Mouse (Mus musculus) heart, postnatal 0 days (tissue): ENCODE results near the gene Nucb1. TPM values are rescaled to one million over a fixed set of nuclear protein-coding genes. Genes with fewer than 3 reads are reported as not detected.

Experiments
- ATAC-seq: fragments of 200-750 bp; cut with Nextera tagmentation; 2 replicates; pipeline ENCODE4 v1.8.0; 2017; ENCODE audit warnings: low read depth, moderate number of reproducible peaks, moderate library complexity; ENCODE audit not compliant: insufficient read depth
- DNase-seq: peaks from one replicate; pipeline ENCODE4 v3.0.0-alpha.2; 2016; ENCODE audit warnings: low spot score
- H3K27ac ChIP-seq: fragments of 300-500 bp; sonication (generic); 2 replicates; pipeline ENCODE4 v1.5.1; 2014; ENCODE audit warnings: low read depth, mild to moderate bottlenecking
- H3K27me3 ChIP-seq: fragments of 300-500 bp; sonication (generic); 2 replicates; pipeline ENCODE4 v1.6.1; 2014; ENCODE audit warnings: low read length, mixed read lengths; ENCODE audit not compliant: control insufficient read depth, insufficient read depth
- H3K36me3 ChIP-seq: fragments of 300-500 bp; sonication (generic); replicated peaks from 2 replicates; pipeline ENCODE4 v1.6.1; 2014; ENCODE audit warnings: low read length, mixed read lengths; ENCODE audit not compliant: control insufficient read depth, insufficient read depth
- H3K4me1 ChIP-seq: fragments of 300-500 bp; sonication (generic); 2 replicates; pipeline ENCODE4 v1.6.1; 2014; ENCODE audit warnings: antibody characterized with exemption; ENCODE audit not compliant: control insufficient read depth, insufficient read depth
- H3K4me2 ChIP-seq: fragments of 300-500 bp; sonication (generic); 2 replicates; pipeline ENCODE4 v1.6.1; 2014; ENCODE audit warnings: low read depth, mild to moderate bottlenecking, low read length, moderate library complexity
- H3K4me3 ChIP-seq: fragments of 300-500 bp; sonication (generic); 2 replicates; pipeline ENCODE4 v1.5.1; 2014; ENCODE audit warnings: low read depth, low read length
- H3K9ac ChIP-seq: fragments of 300-500 bp; sonication (generic); replicated peaks from 2 replicates; pipeline ENCODE4 v1.6.1; 2014; ENCODE audit warnings: low read depth, low read length, mixed read lengths
- H3K9me3 ChIP-seq: fragments of 300-500 bp; sonication (generic); replicated peaks from 2 replicates; pipeline ENCODE4 v1.6.1; 2016; ENCODE audit warnings: low read length; ENCODE audit not compliant: control insufficient read depth
- CTCF ChIP-seq: IDR thresholded peaks from 2 replicates; pipeline ENCODE4 v1.5.1; 2016; ENCODE audit warnings: antibody characterized with exemption, control low read depth, low read depth
- EP300 ChIP-seq: IDR thresholded peaks from 2 replicates; pipeline ENCODE4 v1.6.1; 2016; ENCODE audit warnings: antibody characterized with exemption, low read depth
- WGBS: fragments of 180-500 bp; shearing (Covaris S2); extraction: QIAGEN DNeasy Blood & Tissue Kit; methylation state at CpG from one replicate; pipeline ENCODE4 v1.1.7; 2014; 5-methylcytosine and 5-hydroxymethylcytosine counted together
- polyA plus RNA-seq: library from polyadenylated mRNA; unstranded; fragments of >200 nt; fragmentation: Nextera tagmentation; extraction: Ambion mirVana; gene quantifications from 2 replicates; pipeline ENCODE4 v1.2.1, GENCODE M21; 2015
- total RNA-seq: library from RNA; depleted of rRNA; stranded (reverse); fragments of >200 nt; gene quantifications from 2 replicates; pipeline ENCODE4 v1.2.3, GENCODE M21; 2014; ENCODE audit warnings: low replicate concordance

Gene Nucb1
- total and polyA plus RNA-seq, 2 experiments from 2014 or later = 78.4 to 110 TPM

DNA sequence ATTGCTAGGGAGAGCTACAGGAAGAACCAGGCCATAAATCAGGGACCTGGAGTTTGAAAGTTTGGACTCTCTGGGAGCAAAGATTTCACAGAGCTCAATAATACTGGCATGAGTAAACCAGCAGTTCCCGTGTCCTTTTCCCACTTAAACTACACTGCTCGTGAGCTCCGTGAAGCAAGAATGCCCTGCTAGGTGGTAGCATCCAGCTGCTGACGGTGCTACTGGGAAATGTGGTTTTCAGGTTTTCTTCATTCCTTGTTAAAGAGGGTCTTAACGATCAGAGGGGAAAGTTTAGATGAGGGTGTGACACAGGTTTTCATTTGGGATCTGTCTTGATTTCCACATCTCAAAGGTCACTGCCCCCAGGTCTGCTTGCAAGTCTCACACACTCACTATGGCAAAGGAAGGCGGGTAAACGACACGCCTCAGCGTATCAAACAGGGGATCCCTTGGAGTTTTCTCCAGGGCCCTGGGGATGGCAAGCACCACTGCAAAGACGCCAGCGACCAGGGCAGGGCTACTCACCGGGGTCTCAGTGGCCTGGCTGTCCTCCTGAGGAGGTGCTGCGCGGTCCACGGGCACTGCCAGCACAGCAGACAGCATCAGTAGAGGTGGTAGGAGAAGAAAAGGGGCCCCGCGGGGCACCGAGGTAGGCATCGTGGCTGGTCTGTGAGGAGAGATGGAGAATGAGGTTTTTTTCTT, 874 bp downstream of the Nucb1 start:
- Histone ChIP-seq H3K4me3 (peak overlapping the region; percentile 92), H3K4me1 (peaks cover 13% of the 10 kb centered on the region), H3K9me3 (no peaks in the 10 kb centered on the region), H3K27ac (peak overlapping the region; percentile 86), H3K27me3 (no peaks in the 10 kb centered on the region), H3K4me2 (peak overlapping the region; percentile 85), H3K36me3 (peaks cover 29% of the 10 kb centered on the region), H3K9ac (peak overlapping the region; percentile 84)
- WGBS = 31% methylated on average over 19 of the region's 19 CpGs
- TF ChIP-seq EP300 (no peak), CTCF (no peak)
- no peak for DNase-seq
- no peak for ATAC-seq

DNA sequence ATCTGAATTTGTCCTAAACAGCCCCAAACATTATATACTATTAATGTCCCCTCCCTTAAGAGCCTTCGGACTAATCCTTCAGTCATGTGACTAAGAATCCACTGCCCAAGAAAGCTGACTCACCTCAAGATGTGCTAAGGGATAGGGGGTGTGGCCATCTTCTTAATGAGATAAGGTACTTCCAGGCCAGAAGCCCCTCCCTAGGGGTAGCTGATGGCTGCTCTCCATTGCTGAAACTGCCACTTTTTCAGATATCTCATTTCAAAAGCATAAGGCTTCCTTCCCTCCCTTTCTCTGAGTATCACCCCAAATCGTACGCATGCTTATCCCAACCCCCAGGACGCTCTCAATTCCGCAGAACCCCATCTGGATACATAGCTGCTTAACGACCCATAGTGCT, 1.6 kb downstream of the Nucb1 start:
- no peak overlapping the region for H3K27ac ChIP-seq
- H3K27me3 ChIP-seq = no peaks in the 10 kb centered on the region
- H3K4me1 ChIP-seq = peaks cover 13% of the 10 kb centered on the region
- peak overlapping the region; percentile 85 for H3K4me2 ChIP-seq
- H3K36me3 ChIP-seq = peaks cover 29% of the 10 kb centered on the region
- peak overlapping the region; percentile 84; the same call in 1 of the 2 replicates for H3K9ac ChIP-seq
- no peak overlapping the region for H3K4me3 ChIP-seq
- H3K9me3 ChIP-seq = no peaks in the 10 kb centered on the region
- TF ChIP-seq CTCF = no peak
- no peak for TF ChIP-seq EP300
- 86% methylated on average over 6 of the region's 6 CpGs for WGBS
- DNase-seq = no peak
- ATAC-seq = no peak

DNA sequence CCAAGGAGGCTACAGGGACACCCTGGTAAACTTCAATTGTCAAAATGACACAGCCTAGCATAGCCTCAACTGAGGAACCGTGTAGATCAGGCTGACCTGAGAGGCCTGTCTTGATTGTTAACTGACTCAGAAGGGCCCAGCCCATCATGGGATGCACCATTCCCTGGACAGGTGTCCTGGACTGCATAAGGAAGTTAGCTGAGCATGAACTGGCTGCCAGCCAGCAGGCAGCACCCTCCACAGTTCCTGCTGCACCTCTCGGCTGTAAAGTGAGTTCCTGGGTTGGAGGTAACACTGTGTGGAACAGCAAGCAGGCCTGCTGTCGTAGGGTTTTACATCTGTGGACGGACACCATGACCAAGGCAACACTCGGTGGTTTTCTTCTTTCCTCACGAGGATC, 2.6 kb downstream of the Nucb1 start:
- Histone ChIP-seq H3K36me3 (peaks cover 35% of the 10 kb centered on the region), H3K4me3 (no peak overlapping the region), H3K9me3 (no peaks in the 10 kb centered on the region), H3K27ac (no peak overlapping the region), H3K4me2 (no peak overlapping the region), H3K9ac (no peak overlapping the region), H3K27me3 (no peaks in the 10 kb centered on the region), H3K4me1 (peaks cover 13% of the 10 kb centered on the region)
- ATAC-seq (no peak), DNase-seq (no peak)
- 84% methylated on average over 6 of the region's 6 CpGs for WGBS
- no peak for TF ChIP-seq CTCF
- no peak for TF ChIP-seq EP300

DNA sequence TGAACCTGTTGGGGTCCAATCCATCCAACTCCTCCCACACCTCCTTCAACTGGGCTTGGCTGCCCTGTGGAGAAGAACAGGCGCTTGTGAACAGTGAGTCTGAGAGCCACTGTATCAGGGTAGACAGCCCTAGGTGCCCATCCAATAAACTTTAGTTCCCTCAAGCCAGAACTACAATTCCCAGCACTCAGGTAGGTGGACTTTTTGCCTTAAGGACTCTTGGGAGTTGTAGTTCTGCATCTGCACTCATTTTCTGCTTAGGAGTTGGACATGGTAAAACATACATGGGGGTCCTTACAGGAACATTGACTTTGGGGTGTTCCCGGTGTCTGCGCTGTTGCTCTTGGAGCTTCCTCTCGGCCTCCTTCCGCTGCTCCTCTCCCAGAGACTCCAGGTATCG, 11.8 kb downstream of the Nucb1 start:
- no peak overlapping the region for H3K9ac ChIP-seq
- H3K4me2 ChIP-seq = no peak overlapping the region
- no peak for TF ChIP-seq CTCF
- no peak for TF ChIP-seq EP300
- peaks cover 78% of the 10 kb centered on the region for H3K36me3 ChIP-seq
- no peak overlapping the region for H3K4me3 ChIP-seq
- H3K27ac ChIP-seq = no peak overlapping the region
- 98% methylated on average over 6 of the region's 6 CpGs for WGBS
- no peaks in the 10 kb centered on the region for H3K27me3 ChIP-seq
- H3K9me3 ChIP-seq = no peaks in the 10 kb centered on the region
- no peaks in the 10 kb centered on the region for H3K4me1 ChIP-seq
- DNase-seq = no peak
- no peak for ATAC-seq

DNA sequence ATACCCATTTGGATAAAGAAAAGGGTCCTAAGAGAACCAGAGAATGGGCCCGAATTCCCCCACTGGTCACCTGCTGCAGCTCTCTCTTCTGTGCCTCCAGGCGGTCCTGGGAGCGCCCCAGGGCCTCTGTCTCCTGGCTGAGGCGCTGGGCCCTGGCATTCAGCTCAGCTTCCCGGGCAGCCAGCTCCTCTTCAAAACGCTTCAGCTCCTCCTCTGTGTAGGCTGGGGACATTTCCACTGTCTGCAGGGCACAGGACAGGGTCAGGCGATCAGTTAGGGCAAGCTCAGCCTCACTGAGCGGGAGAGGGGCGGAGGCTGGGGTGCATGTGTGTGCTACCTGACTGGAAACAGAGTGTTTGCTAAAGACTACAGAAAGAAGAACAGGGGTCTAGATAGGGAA, 15.7 kb downstream of the Nucb1 start:
- no peak for DNase-seq
- H3K27ac ChIP-seq = no peak overlapping the region
- 81% methylated on average over 9 of the region's 9 CpGs for WGBS
- no peak overlapping the region for H3K4me3 ChIP-seq
- H3K4me1 ChIP-seq = peaks cover 11% of the 10 kb centered on the region; the same call in 1 of the 2 replicates
- H3K27me3 ChIP-seq = no peaks in the 10 kb centered on the region
- no peak overlapping the region for H3K9ac ChIP-seq
- H3K36me3 ChIP-seq = peaks cover 58% of the 10 kb centered on the region
- ATAC-seq = no peak
- H3K4me2 ChIP-seq = no peak overlapping the region
- TF ChIP-seq EP300 (no peak), CTCF (no peak)
- no peaks in the 10 kb centered on the region for H3K9me3 ChIP-seq

DNA sequence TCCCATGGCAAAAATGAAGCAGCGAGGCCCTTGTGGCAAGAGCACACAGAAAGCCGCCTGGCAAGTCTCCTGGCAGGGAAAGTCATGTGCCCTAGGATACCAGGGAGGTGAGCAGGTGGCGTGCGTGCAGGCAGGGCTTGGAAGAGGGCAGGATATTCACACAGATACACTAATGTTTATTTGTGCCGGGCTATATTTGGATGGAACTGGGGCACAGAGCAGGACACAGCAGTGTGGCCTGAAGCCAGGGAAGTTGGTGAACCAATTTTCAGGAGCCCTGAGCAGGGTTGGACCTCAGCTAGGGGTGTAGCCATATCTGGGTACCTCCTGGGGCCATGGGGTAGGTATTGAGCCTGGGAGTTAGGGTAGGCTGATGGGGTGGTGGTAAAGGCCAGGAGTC, 17.3 kb downstream of the Nucb1 start:
- Histone ChIP-seq H3K4me2 (no peak overlapping the region), H3K9me3 (no peaks in the 10 kb centered on the region), H3K9ac (no peak overlapping the region), H3K4me3 (no peak overlapping the region), H3K27me3 (no peaks in the 10 kb centered on the region), H3K36me3 (peaks cover 44% of the 10 kb centered on the region), H3K27ac (peak overlapping the region; percentile 67), H3K4me1 (peaks cover 11% of the 10 kb centered on the region; the same call in 1 of the 2 replicates)
- DNase-seq = peak; percentile 20
- ATAC-seq = peak; percentile 60
- 59% methylated on average over 5 of the region's 5 CpGs for WGBS
- TF ChIP-seq CTCF (no peak), EP300 (no peak)
